Mouse (Mus musculus) embryo, embryonic 10.5 days (tissue): ENCODE data around the gene Foxf2.

Source experiments
- DNase-seq: peaks from one replicate; pipeline ENCODE4 v3.0.0-alpha.2; 2015; ENCODE audit warnings: low spot score

The Foxf2 gene

GRCm38 (mm10) chr13:31625333-31626101 lies at the start of gene Foxf2:
Gene Foxf2 (plus strand): TSS chr13:31625816.
- DNase-seq = peak; percentile 62

GRCm38 (mm10) chr13:31576696-31577095 lies 48.9 kb upstream of the Foxf2 start:
- DNase-seq = no peak

- DNase-seq = no peak
Measured at GRCm38 (mm10) chr13:31577576-31577975, 48.0 kb upstream of the Foxf2 start.

- no peak for DNase-seq
Measured at GRCm38 (mm10) chr13:31578389-31578788, 47.2 kb upstream of the Foxf2 start.

- no peak for DNase-seq
Measured at GRCm38 (mm10) chr13:31579866-31580265, 45.8 kb upstream of the Foxf2 start.

GRCm38 (mm10) chr13:31587341-31587740 lies 38.3 kb upstream of the Foxf2 start:
- no peak for DNase-seq

- no peak for DNase-seq
Measured at GRCm38 (mm10) chr13:31599576-31599975, 26.0 kb upstream of the Foxf2 start.

GRCm38 (mm10) chr13:31603964-31604363 lies 21.7 kb upstream of the Foxf2 start:
- no peak for DNase-seq

- peak; percentile 52 for DNase-seq
Measured at GRCm38 (mm10) chr13:31614724-31615465, 10.7 kb upstream of the Foxf2 start.

- peak; percentile 50 for DNase-seq
Measured at GRCm38 (mm10) chr13:31615561-31616165, 10.0 kb upstream of the Foxf2 start.

GRCm38 (mm10) chr13:31618001-31618400 lies 7.6 kb upstream of the Foxf2 start:
- peak; percentile 36 for DNase-seq

GRCm38 (mm10) chr13:31618416-31618815 lies 7.2 kb upstream of the Foxf2 start:
- DNase-seq = peak; percentile 85

- peak; percentile 26 for DNase-seq
Measured at GRCm38 (mm10) chr13:31618919-31619655, 6.5 kb upstream of the Foxf2 start.

- DNase-seq = peak; percentile 49
Measured at GRCm38 (mm10) chr13:31619826-31620498, 5.7 kb upstream of the Foxf2 start.

- DNase-seq = peak; percentile 33
Measured at GRCm38 (mm10) chr13:31620499-31620847, 5.1 kb upstream of the Foxf2 start.

GRCm38 (mm10) chr13:31620937-31621336 lies 4.7 kb upstream of the Foxf2 start:
- DNase-seq = peak; percentile 30

GRCm38 (mm10) chr13:31621741-31622140 lies 3.9 kb upstream of the Foxf2 start:
- peak; percentile 31 for DNase-seq

GRCm38 (mm10) chr13:31622371-31622770 lies 3.2 kb upstream of the Foxf2 start:
- no peak for DNase-seq

GRCm38 (mm10) chr13:31623291-31623690 lies 2.3 kb upstream of the Foxf2 start:
- peak; percentile 29 for DNase-seq

GRCm38 (mm10) chr13:31623906-31624860 lies 1.4 kb upstream of the Foxf2 start:
- peak; percentile 74 for DNase-seq

GRCm38 (mm10) chr13:31624966-31625332 lies 667 bp upstream of the Foxf2 start:
- no peak for DNase-seq
